In genomic region chr7:16869497-16869896, GRCm38 (mm10) we compare ENCODE assay signal across 8 mouse cellular contexts. TPM values are rescaled to one million over a fixed set of nuclear protein-coding genes. Genes with fewer than 3 reads are reported as not detected.
DNase-seq lines count a peak whose midpoint lies in the region; ATAC-seq lines count a peak whose summit lies in the region.

No protein-coding gene starts in this region.

- peak overlapping the region; percentile 21; the same call in 1 of the 2 replicates for H3K4me2 ChIP-seq in hindbrain, embryonic 11.5 days (replicated peaks; ENCODE audit: low read depth, low read length)
- H3K4me2 ChIP-seq in neural tube, embryonic 14.5 days (ENCODE audit: low read depth, low read length) = peak overlapping the region; percentile 57

- H3K9ac ChIP-seq in hindbrain, embryonic 11.5 days (ENCODE audit: low read depth, low read length) = no peak overlapping the region
- peak overlapping the region; percentile 50 for H3K9ac ChIP-seq in neural tube, embryonic 14.5 days (replicated peaks; ENCODE audit: low read depth, low read length)

- peak; percentile 68 for DNase-seq in kidney, postnatal 10 days
- no peak for DNase-seq in kidney, adult 11 months
- peak; percentile 86 to 88 for DNase-seq in cerebellum, postnatal 36 days
- peak; percentile 77 for DNase-seq in hindbrain, embryonic 11.5 days (ENCODE audit: low spot score)
- peak; percentile 89 to 90 for DNase-seq in left cerebral cortex, postnatal 36 days (ENCODE audit: low spot score in 2 of 2)
- DNase-seq in thymus, postnatal 4 days = no peak
- no peak for DNase-seq in heart, postnatal 4 days

- H3K36me3 ChIP-seq in hindbrain, embryonic 11.5 days (ENCODE audit: control insufficient read depth, insufficient read depth, low read length) = peaks cover 5% of the 10 kb centered on the region; the same call in 1 of the 2 replicates
- H3K36me3 ChIP-seq in neural tube, embryonic 14.5 days (ENCODE audit: control insufficient read depth, insufficient read depth, low read length) = no peaks in the 10 kb centered on the region; the same call in none of the 2 replicates

- H3K4me3 ChIP-seq in hindbrain, embryonic 11.5 days (ENCODE audit: low read depth, low read length) = no peak overlapping the region
- H3K4me3 ChIP-seq in neural tube, embryonic 14.5 days (ENCODE audit: low read depth, low read length) = peak overlapping the region; percentile 29

- no peaks in the 10 kb centered on the region for H3K27me3 ChIP-seq in hindbrain, embryonic 11.5 days (ENCODE audit: control insufficient read depth, insufficient read depth, low read length)
- no peaks in the 10 kb centered on the region for H3K27me3 ChIP-seq in neural tube, embryonic 14.5 days (ENCODE audit: control insufficient read depth, insufficient read depth, low read length)

- H3K9me3 ChIP-seq in hindbrain, embryonic 11.5 days (ENCODE audit: control insufficient read depth, low read length) = no peaks in the 10 kb centered on the region
- H3K9me3 ChIP-seq in neural tube, embryonic 14.5 days (ENCODE audit: control insufficient read depth, low read length) = no peaks in the 10 kb centered on the region

- 12% methylated on average over 16 of the region's 16 CpGs for WGBS in hindbrain, embryonic 11.5 days
- WGBS in neural tube, embryonic 14.5 days = 13% methylated on average over 16 of the region's 16 CpGs

- H3K27ac ChIP-seq in hindbrain, embryonic 11.5 days (ENCODE audit: low read depth, low read length) = peak overlapping the region; percentile 17; the same call in 1 of the 2 replicates
- peak overlapping the region; percentile 85 for H3K27ac ChIP-seq in neural tube, embryonic 14.5 days (ENCODE audit: low read depth, low read length)

- peak; percentile 91 for ATAC-seq in hindbrain, embryonic 11.5 days (ENCODE audit: low FRiP score)
- peak; percentile 99 for ATAC-seq in neural tube, embryonic 14.5 days (ENCODE audit: low read depth)

- no peaks in the 10 kb centered on the region for H3K4me1 ChIP-seq in hindbrain, embryonic 11.5 days (replicated peaks; ENCODE audit: control insufficient read depth, insufficient read depth, low read length)
- H3K4me1 ChIP-seq in neural tube, embryonic 14.5 days (ENCODE audit: control insufficient read depth, insufficient read depth, low read length) = no peaks in the 10 kb centered on the region

- intact Hi-C loops in left cerebral cortex, postnatal 36 days (cut with DNase I) = no loop called here

RNA-seq across cellular contexts. Expression of gene Dact3, which starts 5.6 kb away (rescaled TPM):
- 7.6 and 8.0 TPM in 2 replicates for polyA plus RNA-seq in hindbrain, embryonic 11.5 days (2014; fragmentation: Nextera tagmentation; extraction: Ambion mirVana)
- total RNA-seq in left cerebral cortex, postnatal 36 days (2021) = 100 to 1,000 TPM; 179 to 210 TPM
- 5.8 and 6.1 TPM in 2 replicates for polyA plus RNA-seq in neural tube, embryonic 14.5 days (2014; fragmentation: Nextera tagmentation; extraction: Ambion mirVana)
- total RNA-seq in heart, postnatal 4 days (2021) = 10 to 100 TPM; 45.2 to 48.6 TPM

RNA-seq across cellular contexts. Expression of gene Gng8, which starts 22.1 kb away (rescaled TPM):
- 9.0 and 11.0 TPM in 2 replicates for polyA plus RNA-seq in hindbrain, embryonic 11.5 days (2014; fragmentation: Nextera tagmentation; extraction: Ambion mirVana)
- total RNA-seq in left cerebral cortex, postnatal 36 days (2021) = 1 to 10 TPM; 2.8 to 4.0 TPM
- polyA plus RNA-seq in neural tube, embryonic 14.5 days (2014; fragmentation: Nextera tagmentation; extraction: Ambion mirVana) = 0.39 and 9.8 TPM in 2 replicates
- total RNA-seq in heart, postnatal 4 days (2021) = 1 to 10 TPM; 1.4 to 1.8 TPM

RNA-seq across cellular contexts. Expression of gene Prkd2, which starts 26.8 kb away (rescaled TPM):
- 8.8 and 9.4 TPM in 2 replicates for polyA plus RNA-seq in hindbrain, embryonic 11.5 days (2014; fragmentation: Nextera tagmentation; extraction: Ambion mirVana)
- total RNA-seq in left cerebral cortex, postnatal 36 days (2021) = 1 to 10 TPM; 3.1 to 7.1 TPM
- 4.5 and 7.4 TPM in 2 replicates for polyA plus RNA-seq in neural tube, embryonic 14.5 days (2014; fragmentation: Nextera tagmentation; extraction: Ambion mirVana)
- 10 to 100 TPM; 23.0 to 23.4 TPM for total RNA-seq in heart, postnatal 4 days (2021)

RNA-seq across cellular contexts. Expression of gene Ptgir, which starts 36.8 kb away (rescaled TPM):
- 0.56 and 0.81 TPM in 2 replicates for polyA plus RNA-seq in hindbrain, embryonic 11.5 days (2014; fragmentation: Nextera tagmentation; extraction: Ambion mirVana)
- under 1 TPM in 1 of 2 experiments, not detected in 1; 0.10 TPM for total RNA-seq in left cerebral cortex, postnatal 36 days (2021)
- 1.2 TPM in 1 of 2 replicates, not detected in the other for polyA plus RNA-seq in neural tube, embryonic 14.5 days (2014; fragmentation: Nextera tagmentation; extraction: Ambion mirVana)
- 1 to 10 TPM; 1.9 to 2.7 TPM for total RNA-seq in heart, postnatal 4 days (2021)

RNA-seq across cellular contexts. Expression of gene Fkrp, which starts 53.0 kb away (rescaled TPM):
- polyA plus RNA-seq in hindbrain, embryonic 11.5 days (2014; fragmentation: Nextera tagmentation; extraction: Ambion mirVana) = 21.9 and 22.7 TPM in 2 replicates
- total RNA-seq in left cerebral cortex, postnatal 36 days (2021) = 10 to 100 TPM; 50.4 to 62.8 TPM
- 44.5 and 51.5 TPM in 2 replicates for polyA plus RNA-seq in neural tube, embryonic 14.5 days (2014; fragmentation: Nextera tagmentation; extraction: Ambion mirVana)
- 10 to 100 TPM; 45.0 to 49.2 TPM for total RNA-seq in heart, postnatal 4 days (2021)

Comparison
In these comparisons a context has a peak if more than half of its experiments do, and no peak if none do; other contexts are left out.
1. DNase-seq: peak in kidney, postnatal 10 days (single experiment), cerebellum, postnatal 36 days (2 of 2), hindbrain, embryonic 11.5 days (single experiment) and left cerebral cortex, postnatal 36 days (2 of 2); none in kidney, adult 11 months (single experiment), thymus, postnatal 4 days (single experiment) and heart, postnatal 4 days (single experiment).